11 mouse cellular contexts compared by ENCODE assay signal in the genomic region with DNA sequence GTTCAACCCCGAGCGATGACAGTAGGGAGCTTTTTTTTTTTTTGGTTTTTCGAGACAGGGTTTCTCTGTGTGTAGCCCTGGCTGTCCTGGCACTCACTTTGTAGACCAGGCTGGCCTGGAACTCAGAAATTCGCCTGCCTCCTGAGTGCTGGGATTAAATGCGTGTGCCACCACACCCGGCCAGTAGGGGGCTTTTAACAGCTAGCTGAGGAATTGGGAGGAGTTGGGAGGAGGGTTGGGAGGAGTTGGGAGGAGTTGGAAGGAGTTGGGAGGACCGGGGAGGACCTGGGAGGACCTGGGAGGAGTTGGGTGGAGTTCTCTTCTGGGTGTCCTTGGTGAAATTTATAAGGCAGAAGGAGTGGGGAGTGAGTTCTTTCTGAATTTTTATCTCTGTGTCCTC. TPM values are rescaled to one million over a fixed set of nuclear protein-coding genes. Genes with fewer than 3 reads are reported as not detected.
DNase-seq lines count a peak whose midpoint lies in the region; TF ChIP-seq lines count a peak whose summit lies in the region.
"Not testable (repeated sequence)": the region's sequence is repeated elsewhere in the genome, so short reads cannot be mapped to it uniquely, and the experiment has no call there.
"Had no signal": no experiment of that assay in that cellular context is flagged by ENCODE, and none has a peak within 500 bp of the region (broad histone marks: within the 10 kb centered on the region; RNA-seq: fewer than 3 reads in every experiment).

No protein-coding gene starts in this region.

- not testable (repeated sequence) for H3K4me1 ChIP-seq in small intestine, adult 2 months (ENCODE audit: control insufficient read depth, insufficient read depth, insufficient read length, low read length)

- H3K27ac ChIP-seq in gastrocnemius, adult 2 months = peak overlapping the region; percentile 38; the same call in 1 of the 2 replicates
- not testable (repeated sequence) for H3K27ac ChIP-seq in small intestine, adult 2 months (ENCODE audit: insufficient read depth, low read depth, low read length)

- intact Hi-C loops in gastrocnemius, adult 2 months (cut with DNase I) = not testable (repeated sequence)

- 53% methylated on average over 7 of the region's 7 CpGs for WGBS in small intestine, adult 2 months

- H3K36me3 ChIP-seq in small intestine, adult 2 months (ENCODE audit: control insufficient read depth, insufficient read depth, low read length) = not testable (repeated sequence)

- TF ChIP-seq CTCF in gastrocnemius, adult 2 months (IDR thresholded peaks at IDR 0.05) = peak; percentile 55
- TF ChIP-seq CTCF in small intestine, adult 2 months (IDR thresholded peaks at IDR 0.05; ENCODE audit: extremely low read depth, insufficient read length, insufficient replicate concordance, low read depth, low read length) = peak; percentile 38; the same call in 1 of the 2 replicates

- not testable (repeated sequence) for H3K4me3 ChIP-seq in gastrocnemius, adult 2 months; small intestine, adult 2 months (ENCODE audit: low read depth, low read length)

- DNase-seq in adipocyte (ENCODE audit: low spot score) = peak; percentile 40
- peak; percentile 38 for DNase-seq in cerebellum, adult 8-10 months
- DNase-seq in gastrocnemius, adult 2 months = peak; percentile 76
- peak; percentile 34 for DNase-seq in induced T-regulatory cell, adult 2 months (ENCODE audit: low read depth)
- DNase-seq in layer of hippocampus, postnatal 14 days (ENCODE audit: low spot score in 2 of 2) = peak; percentile 20 to 28
- DNase-seq in lung, postnatal 10 days = peak; percentile 89

- not testable (repeated sequence) for TF ChIP-seq POLR2A in small intestine, adult 2 months (IDR thresholded peaks at IDR 0.05; ENCODE audit: low read depth, low read length)

- not testable (repeated sequence) for H3K27me3 ChIP-seq in small intestine, adult 2 months (ENCODE audit: control insufficient read depth, insufficient read depth, low read length)

RNA-seq across cellular contexts. Expression of a gene that starts 16.9 kb away (rescaled TPM):
- 10 to 100 TPM in 1 of 2 experiments, 1 to 10 TPM in 1; 9.4 to 10.5 TPM for total RNA-seq in gastrocnemius, adult 2 months (2021)
- 10 to 100 TPM; 24.5 to 24.7 TPM for total RNA-seq in layer of hippocampus, postnatal 14 days (2021)
- 36.4 and 73.5 TPM in 2 replicates for polyA plus RNA-seq in small intestine, adult 2 months (2012; rRNA removed)

RNA-seq across cellular contexts. Expression of a gene that starts 34.0 kb away (rescaled TPM):
- total RNA-seq in gastrocnemius, adult 2 months (2021) = not detected
- total RNA-seq in layer of hippocampus, postnatal 14 days (2021) = not detected
- 10.2 and 12.3 TPM in 2 replicates for polyA plus RNA-seq in small intestine, adult 2 months (2012; rRNA removed)
- total RNA-seq: common myeloid progenitor, adult 5-6 weeks; left cerebral cortex, postnatal 10 days had no signal
- polyA plus RNA-seq: inflammation-experienced regulatory T-cells, adult 6 months; myocyte had no signal

RNA-seq across cellular contexts. Expression of a gene that starts 48.7 kb away (rescaled TPM):
- total RNA-seq in gastrocnemius, adult 2 months (2021) = 1 to 10 TPM; 2.6 to 3.5 TPM
- total RNA-seq in layer of hippocampus, postnatal 14 days (2021) = 10 to 100 TPM; 22.6 to 24.2 TPM
- 48.9 and 86.7 TPM in 2 replicates for polyA plus RNA-seq in small intestine, adult 2 months (2012; rRNA removed)

RNA-seq across cellular contexts. Expression of a gene that starts 58.0 kb away (rescaled TPM):
- total RNA-seq in gastrocnemius, adult 2 months (2021) = 1 to 10 TPM in 1 of 2 experiments, under 1 TPM in 1; 0.66 to 1.1 TPM
- 10 to 100 TPM; 13.8 to 14.2 TPM for total RNA-seq in layer of hippocampus, postnatal 14 days (2021)
- polyA plus RNA-seq in small intestine, adult 2 months (2012; rRNA removed) = 0.71 and 1.2 TPM in 2 replicates
- total RNA-seq: common myeloid progenitor, adult 5-6 weeks had no signal
- polyA plus RNA-seq: inflammation-experienced regulatory T-cells, adult 6 months had no signal

RNA-seq across cellular contexts. Expression of a gene that starts 58.1 kb away (rescaled TPM):
- total RNA-seq in gastrocnemius, adult 2 months (2021) = 10 to 100 TPM; 11.6 to 11.8 TPM
- 10 to 100 TPM; 35.7 to 37.0 TPM for total RNA-seq in layer of hippocampus, postnatal 14 days (2021)
- 81.5 and 113 TPM in 2 replicates for polyA plus RNA-seq in small intestine, adult 2 months (2012; rRNA removed)

Comparison
In these comparisons a context has a peak if more than half of its experiments do, and no peak if none do; other contexts are left out.
1. DNase-seq: peak in every context shown above with its lines; median percentile 89 in lung, postnatal 10 days; 76 in gastrocnemius, adult 2 months; 40 in adipocyte; 38 in cerebellum, adult 8-10 months; 34 in induced T-regulatory cell, adult 2 months; 24 in layer of hippocampus, postnatal 14 days.
2. RNA of a gene that starts 48.7 kb away (total RNA-seq): 22.6 to 24.2 TPM in layer of hippocampus, postnatal 14 days; 2.6 to 3.5 TPM in gastrocnemius, adult 2 months; every median in the first group is over 4 times any median in the second.